Mouse (Mus musculus) ES-Bruce4 (cell line): ENCODE data around the gene Prep. TPM values are rescaled to one million over a fixed set of nuclear protein-coding genes. Genes with fewer than 3 reads are reported as not detected.

Source experiments
- H3K27ac ChIP-seq: 2 replicates; pipeline ENCODE4 v1.5.1; 2012; ENCODE audit warnings: low read length, inconsistent platforms; ENCODE audit not compliant: insufficient read depth
- H3K27me3 ChIP-seq: 2 replicates; pipeline ENCODE4 v1.6.1; 2012; ENCODE audit warnings: mild to moderate bottlenecking, low read length, inconsistent platforms; ENCODE audit not compliant: control insufficient read depth, poor library complexity, insufficient read depth, severe bottlenecking
- H3K36me3 ChIP-seq: 2 replicates; pipeline ENCODE4 v1.6.1; 2012; ENCODE audit warnings: inconsistent platforms, mild to moderate bottlenecking, low read length, moderate library complexity; ENCODE audit not compliant: control insufficient read depth, poor library complexity, insufficient read depth, severe bottlenecking
- H3K4me1 ChIP-seq: one replicate; pipeline ENCODE4 v1.8.1; 2011; ENCODE audit warnings: low read length; ENCODE audit not compliant: control insufficient read depth, insufficient read depth
- H3K4me3 ChIP-seq: 2 replicates; pipeline ENCODE4 v1.5.1; 2011; ENCODE audit warnings: low read depth, mild to moderate bottlenecking, low read length
- H3K9ac ChIP-seq: 2 replicates; pipeline ENCODE4 v1.6.1; 2012; ENCODE audit warnings: low read depth, mild to moderate bottlenecking, inconsistent platforms; ENCODE audit not compliant: poor library complexity, severe bottlenecking
- H3K9me3 ChIP-seq: replicated peaks from 2 replicates; pipeline ENCODE4 v1.6.1; 2012; ENCODE audit warnings: mild to moderate bottlenecking, low read length, inconsistent platforms; ENCODE audit not compliant: control insufficient read depth, poor library complexity, insufficient read depth, severe bottlenecking
- CTCF ChIP-seq: IDR thresholded peaks from one replicate; pipeline ENCODE4 v1.8.1; 2011; ENCODE audit warnings: low read depth, low read length
- EP300 ChIP-seq: IDR thresholded peaks from 2 replicates; pipeline ENCODE4 v1.6.1; 2011; ENCODE audit warnings: low read depth, low read length; ENCODE audit not compliant: insufficient read depth
- POLR2A ChIP-seq: IDR thresholded peaks from one replicate; pipeline ENCODE4 v1.8.1; 2011; ENCODE audit warnings: low read length; ENCODE audit not compliant: insufficient read depth
- polyA plus RNA-seq: library from polyadenylated mRNA; stranded (reverse); fragments of >200 nt; gene quantifications from 2 replicates; pipeline ENCODE4 v1.2.4, GENCODE M21; 2011; ENCODE audit warnings: low read depth; ENCODE audit not compliant: missing spikeins, insufficient read depth, insufficient read length

Gene Prep
- polyA plus RNA-seq, 1 experiment, result 24.1 TPM

DNA sequence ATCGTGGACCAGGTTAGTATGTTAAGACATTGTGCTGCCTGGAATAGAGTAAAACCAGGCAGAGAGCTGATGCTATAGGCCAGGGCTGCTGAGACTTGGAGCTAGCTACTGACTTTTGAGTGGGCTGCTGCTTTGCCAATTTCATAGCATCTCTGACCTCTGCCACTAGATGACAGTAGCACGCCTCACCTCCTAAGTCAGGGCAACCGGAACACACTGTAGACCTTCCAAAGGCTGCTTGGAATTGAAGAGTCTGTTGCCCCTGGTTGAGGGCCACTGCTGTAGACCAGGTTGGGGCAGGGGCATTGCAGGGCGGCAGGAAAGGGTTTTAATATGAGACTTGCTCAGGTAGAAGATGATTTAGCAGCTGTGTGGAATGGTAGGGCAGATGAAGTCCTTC, 47.5 kb downstream of the Prep start:
- no peak overlapping the region for H3K27ac ChIP-seq
- peaks cover 18% of the 10 kb centered on the region for H3K36me3 ChIP-seq
- no peak overlapping the region for H3K4me3 ChIP-seq
- TF ChIP-seq POLR2A (no peak), EP300 (no peak), CTCF (peak; percentile 56)
- no peaks in the 10 kb centered on the region for H3K27me3 ChIP-seq
- no peaks in the 10 kb centered on the region for H3K4me1 ChIP-seq
- no peak overlapping the region for H3K9ac ChIP-seq
- no peaks in the 10 kb centered on the region for H3K9me3 ChIP-seq

- no peaks in the 10 kb centered on the region for H3K4me1 ChIP-seq
- H3K4me3 ChIP-seq, result no peak overlapping the region
- H3K9ac ChIP-seq, result no peak overlapping the region
- no peak overlapping the region for H3K27ac ChIP-seq
- peaks cover 17% of the 10 kb centered on the region for H3K36me3 ChIP-seq
- no peak for TF ChIP-seq EP300
- TF ChIP-seq CTCF, result no peak
- TF ChIP-seq POLR2A, result no peak
- no peaks in the 10 kb centered on the region for H3K9me3 ChIP-seq
- no peaks in the 10 kb centered on the region for H3K27me3 ChIP-seq
These were observed 49.8 kb downstream of the Prep start for GRCm38 (mm10) chr10:45116832-45117231.

GRCm38 (mm10) chr10:45118389-45118788, 51.4 kb downstream of the Prep start:
- H3K4me3 ChIP-seq, result no peak overlapping the region
- TF ChIP-seq CTCF (no peak), POLR2A (no peak), EP300 (no peak)
- H3K4me1 ChIP-seq, result peaks cover 2% of the 10 kb centered on the region
- H3K27ac ChIP-seq, result no peak overlapping the region
- H3K9ac ChIP-seq, result no peak overlapping the region
- H3K36me3 ChIP-seq, result peaks cover 16% of the 10 kb centered on the region
- H3K9me3 ChIP-seq, result no peaks in the 10 kb centered on the region
- H3K27me3 ChIP-seq, result no peaks in the 10 kb centered on the region

- H3K27ac ChIP-seq, result no peak overlapping the region
- H3K36me3 ChIP-seq, result peaks cover 12% of the 10 kb centered on the region; the same call in 1 of the 2 replicates
- H3K27me3 ChIP-seq, result no peaks in the 10 kb centered on the region
- no peaks in the 10 kb centered on the region for H3K9me3 ChIP-seq
- H3K4me1 ChIP-seq, result peaks cover 2% of the 10 kb centered on the region
- no peak overlapping the region for H3K9ac ChIP-seq
- no peak overlapping the region for H3K4me3 ChIP-seq
- TF ChIP-seq CTCF (no peak), EP300 (no peak), POLR2A (no peak)
These were observed 54.6 kb downstream of the Prep start for GRCm38 (mm10) chr10:45121637-45122036.

GRCm38 (mm10) chr10:45122476-45122875, 55.5 kb downstream of the Prep start:
- H3K36me3 ChIP-seq, result peaks cover 12% of the 10 kb centered on the region; the same call in 1 of the 2 replicates

DNA sequence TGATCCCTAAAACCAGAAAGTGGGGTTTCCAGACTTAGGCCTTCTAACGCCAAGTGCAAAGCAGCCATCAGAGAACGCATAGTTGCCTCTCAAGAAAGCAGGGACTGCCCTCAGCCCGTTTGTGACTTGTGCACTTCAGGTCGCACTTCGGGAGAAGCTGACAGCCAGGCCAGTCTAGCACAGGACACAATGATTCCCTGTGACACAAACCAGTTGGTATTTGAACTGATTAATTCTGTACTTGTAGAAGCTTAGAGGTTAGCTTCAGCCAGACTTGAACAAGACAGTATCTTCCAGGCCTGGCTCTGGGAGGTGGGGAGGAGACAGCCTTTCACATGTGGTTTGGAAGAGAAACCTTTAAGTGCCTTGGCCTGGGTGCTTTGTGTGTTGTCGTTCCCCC, 56.0 kb downstream of the Prep start:
- Histone ChIP-seq H3K9me3 (no peaks in the 10 kb centered on the region), H3K27me3 (no peaks in the 10 kb centered on the region), H3K36me3 (peaks cover 12% of the 10 kb centered on the region; the same call in 1 of the 2 replicates), H3K27ac (no peak overlapping the region), H3K9ac (no peak overlapping the region), H3K4me3 (no peak overlapping the region), H3K4me1 (peaks cover 2% of the 10 kb centered on the region)
- TF ChIP-seq EP300, result no peak

More at GRCm38 (mm10) chr10:45122476-45122875, 55.5 kb downstream of the Prep start:
- Histone ChIP-seq H3K4me1 (peaks cover 2% of the 10 kb centered on the region), H3K4me3 (no peak overlapping the region), H3K27ac (no peak overlapping the region), H3K9ac (no peak overlapping the region), H3K9me3 (no peaks in the 10 kb centered on the region), H3K27me3 (no peaks in the 10 kb centered on the region)
- TF ChIP-seq EP300, result no peak
- TF ChIP-seq CTCF, result no peak
- TF ChIP-seq POLR2A, result no peak
